Mouse (Mus musculus) stomach, embryonic 15.5 days (tissue): ENCODE data around the gene Prpf4. TPM values are rescaled to one million over a fixed set of nuclear protein-coding genes. Genes with fewer than 3 reads are reported as not detected.

ENCODE experiments used
- ATAC-seq: fragments of 200-750 bp; cut with Nextera tagmentation; 2 replicates; pipeline ENCODE4 v1.8.0; 2017; ENCODE audit warnings: low read depth, moderate number of reproducible peaks, moderate TSS enrichment; ENCODE audit not compliant: insufficient read depth, low FRiP score
- H3K27ac ChIP-seq: fragments of 300-500 bp; sonication (generic); 2 replicates; pipeline ENCODE4 v1.5.1; 2015; ENCODE audit warnings: mild to moderate bottlenecking, inconsistent platforms
- H3K27me3 ChIP-seq: fragments of 300-500 bp; sonication (generic); replicated peaks from 2 replicates; pipeline ENCODE4 v1.6.1; 2015; ENCODE audit warnings: inconsistent platforms
- H3K36me3 ChIP-seq: fragments of 300-500 bp; sonication (generic); 2 replicates; pipeline ENCODE4 v1.6.1; 2015; ENCODE audit warnings: inconsistent platforms
- H3K4me1 ChIP-seq: fragments of 300-500 bp; sonication (generic); 2 replicates; pipeline ENCODE4 v1.6.1; 2015; ENCODE audit warnings: inconsistent platforms
- H3K4me2 ChIP-seq: fragments of 300-500 bp; sonication (generic); 2 replicates; pipeline ENCODE4 v1.6.1; 2015; ENCODE audit warnings: mild to moderate bottlenecking, inconsistent platforms
- H3K4me3 ChIP-seq: fragments of 300-500 bp; sonication (generic); replicated peaks from 2 replicates; pipeline ENCODE4 v1.5.1; 2015; ENCODE audit warnings: inconsistent platforms
- H3K9ac ChIP-seq: fragments of 300-500 bp; sonication (generic); 2 replicates; pipeline ENCODE4 v1.6.1; 2015; ENCODE audit warnings: inconsistent platforms
- H3K9me3 ChIP-seq: fragments of 300-500 bp; sonication (generic); 2 replicates; pipeline ENCODE4 v1.6.1; 2016; ENCODE audit warnings: inconsistent platforms
- WGBS: fragments of 180-500 bp; shearing (Covaris S2); methylation state at CpG from one replicate; pipeline ENCODE4 v1.1.7; 2015; 5-methylcytosine and 5-hydroxymethylcytosine counted together
- polyA plus RNA-seq: library from polyadenylated mRNA; unstranded; fragments of >200 nt; fragmentation: Nextera tagmentation; extraction: Ambion mirVana; gene quantifications from 2 replicates; pipeline ENCODE4 v1.2.1, GENCODE M21; 2015

Gene Prpf4
- polyA plus RNA-seq, 1 experiment from 2014 or later = 18.6 TPM

- no peaks in the 10 kb centered on the region for H3K4me1 ChIP-seq
- H3K9me3 ChIP-seq = no peaks in the 10 kb centered on the region
- H3K36me3 ChIP-seq = no peaks in the 10 kb centered on the region
- H3K9ac ChIP-seq = no peak overlapping the region
- no peak overlapping the region for H3K4me3 ChIP-seq
- 29% methylated on average over 1 of the region's 1 CpGs for WGBS
- no peak overlapping the region for H3K4me2 ChIP-seq
- no peak for ATAC-seq
- no peaks in the 10 kb centered on the region for H3K27me3 ChIP-seq
- no peak overlapping the region for H3K27ac ChIP-seq
Observed at GRCm38 (mm10) chr4:62372410-62372809, 36.2 kb upstream of the Prpf4 start.

- Histone ChIP-seq H3K27me3 (no peaks in the 10 kb centered on the region), H3K4me1 (no peaks in the 10 kb centered on the region), H3K27ac (no peak overlapping the region), H3K9ac (no peak overlapping the region), H3K36me3 (no peaks in the 10 kb centered on the region), H3K4me3 (no peak overlapping the region), H3K9me3 (no peaks in the 10 kb centered on the region), H3K4me2 (no peak overlapping the region)
- 78% methylated on average over 9 of the region's 9 CpGs for WGBS
- ATAC-seq = no peak
Observed at GRCm38 (mm10) chr4:62372818-62373520, 35.6 kb upstream of the Prpf4 start.

GRCm38 (mm10) chr4:62373668-62374067 lies 34.9 kb upstream of the Prpf4 start:
- Histone ChIP-seq H3K4me2 (no peak overlapping the region), H3K9ac (no peak overlapping the region), H3K4me3 (no peak overlapping the region), H3K27ac (no peak overlapping the region), H3K36me3 (no peaks in the 10 kb centered on the region; the same call in 1 of the 2 replicates), H3K27me3 (no peaks in the 10 kb centered on the region), H3K4me1 (no peaks in the 10 kb centered on the region), H3K9me3 (no peaks in the 10 kb centered on the region)
- ATAC-seq = no peak
- WGBS = 48% methylated on average over 7 of the region's 7 CpGs

GRCm38 (mm10) chr4:62374342-62374741 lies 34.3 kb upstream of the Prpf4 start:
- H3K4me1 ChIP-seq = no peaks in the 10 kb centered on the region
- ATAC-seq = no peak
- H3K27me3 ChIP-seq = no peaks in the 10 kb centered on the region
- H3K36me3 ChIP-seq = no peaks in the 10 kb centered on the region; the same call in 1 of the 2 replicates
- H3K9me3 ChIP-seq = no peaks in the 10 kb centered on the region
- H3K4me3 ChIP-seq = no peak overlapping the region
- 62% methylated on average over 4 of the region's 4 CpGs for WGBS
- H3K4me2 ChIP-seq = no peak overlapping the region
- H3K27ac ChIP-seq = no peak overlapping the region
- no peak overlapping the region for H3K9ac ChIP-seq

GRCm38 (mm10) chr4:62376123-62376522 lies 32.5 kb upstream of the Prpf4 start:
- no peaks in the 10 kb centered on the region for H3K27me3 ChIP-seq
- 86% methylated on average over 2 of the region's 2 CpGs for WGBS
- H3K4me3 ChIP-seq = no peak overlapping the region
- no peak overlapping the region for H3K9ac ChIP-seq
- H3K27ac ChIP-seq = no peak overlapping the region
- no peak for ATAC-seq
- no peak overlapping the region for H3K4me2 ChIP-seq
- H3K36me3 ChIP-seq = no peaks in the 10 kb centered on the region; the same call in 1 of the 2 replicates
- H3K9me3 ChIP-seq = no peaks in the 10 kb centered on the region
- no peaks in the 10 kb centered on the region for H3K4me1 ChIP-seq

GRCm38 (mm10) chr4:62379724-62380381 lies 28.7 kb upstream of the Prpf4 start:
- Histone ChIP-seq H3K9ac (no peak overlapping the region), H3K27ac (no peak overlapping the region), H3K4me3 (no peak overlapping the region), H3K27me3 (no peaks in the 10 kb centered on the region), H3K4me2 (no peak overlapping the region), H3K9me3 (no peaks in the 10 kb centered on the region), H3K4me1 (0 out of 2 replicates have a peak, but pooled peaks cover 4% of the 10 kb centered on the region), H3K36me3 (peaks cover 3% of the 10 kb centered on the region; the same call in 1 of the 2 replicates)
- ATAC-seq = no peak
- WGBS = 72% methylated on average over 9 of the region's 9 CpGs

- no peak for ATAC-seq
- 0 out of 2 replicates have a peak, but pooled peaks cover 4% of the 10 kb centered on the region for H3K4me1 ChIP-seq
- H3K36me3 ChIP-seq = peaks cover 15% of the 10 kb centered on the region
- H3K9ac ChIP-seq = no peak overlapping the region
- H3K27ac ChIP-seq = no peak overlapping the region
- H3K27me3 ChIP-seq = no peaks in the 10 kb centered on the region
- no peak overlapping the region for H3K4me2 ChIP-seq
- 85% methylated on average over 6 of the region's 6 CpGs for WGBS
- H3K9me3 ChIP-seq = no peaks in the 10 kb centered on the region
- no peak overlapping the region for H3K4me3 ChIP-seq
Observed at GRCm38 (mm10) chr4:62383207-62383606, 25.4 kb upstream of the Prpf4 start.

GRCm38 (mm10) chr4:62383752-62384151 lies 24.8 kb upstream of the Prpf4 start:
- Histone ChIP-seq H3K27ac (no peak overlapping the region), H3K4me3 (no peak overlapping the region), H3K4me2 (no peak overlapping the region), H3K9ac (no peak overlapping the region), H3K27me3 (no peaks in the 10 kb centered on the region), H3K9me3 (no peaks in the 10 kb centered on the region), H3K4me1 (0 out of 2 replicates have a peak, but pooled peaks cover 4% of the 10 kb centered on the region), H3K36me3 (peaks cover 21% of the 10 kb centered on the region)
- 0 out of 2 replicates have a peak, but pooled peaks have one; percentile 18 for ATAC-seq
- WGBS = 53% methylated on average over 7 of the region's 7 CpGs

GRCm38 (mm10) chr4:62384159-62384558 lies 24.4 kb upstream of the Prpf4 start:
- Histone ChIP-seq H3K27me3 (no peaks in the 10 kb centered on the region), H3K36me3 (peaks cover 21% of the 10 kb centered on the region; the same call in 1 of the 2 replicates), H3K4me2 (no peak overlapping the region), H3K4me1 (0 out of 2 replicates have a peak, but pooled peaks cover 4% of the 10 kb centered on the region), H3K27ac (no peak overlapping the region), H3K9me3 (no peaks in the 10 kb centered on the region), H3K9ac (no peak overlapping the region), H3K4me3 (no peak overlapping the region)
- WGBS = 46% methylated on average over 1 of the region's 1 CpGs
- no peak for ATAC-seq

GRCm38 (mm10) chr4:62385439-62385838 lies 23.2 kb upstream of the Prpf4 start:
- H3K9ac ChIP-seq = no peak overlapping the region
- H3K4me1 ChIP-seq = 0 out of 2 replicates have a peak, but pooled peaks cover 4% of the 10 kb centered on the region
- H3K27ac ChIP-seq = no peak overlapping the region
- no peaks in the 10 kb centered on the region for H3K27me3 ChIP-seq
- no peaks in the 10 kb centered on the region for H3K9me3 ChIP-seq
- H3K4me3 ChIP-seq = no peak overlapping the region
- 89% methylated on average over 7 of the region's 7 CpGs for WGBS
- no peak for ATAC-seq
- H3K4me2 ChIP-seq = no peak overlapping the region
- H3K36me3 ChIP-seq = peaks cover 23% of the 10 kb centered on the region

- no peak overlapping the region for H3K4me2 ChIP-seq
- 70% methylated on average over 5 of the region's 5 CpGs for WGBS
- ATAC-seq = peak; percentile 36; the same call in 1 of the 2 replicates
- H3K4me1 ChIP-seq = no peaks in the 10 kb centered on the region
- no peaks in the 10 kb centered on the region for H3K9me3 ChIP-seq
- 0 out of 2 replicates have a peak overlapping the region, but pooled peaks have one; percentile 3 for H3K27ac ChIP-seq
- no peaks in the 10 kb centered on the region for H3K27me3 ChIP-seq
- H3K36me3 ChIP-seq = peaks cover 39% of the 10 kb centered on the region
- no peak overlapping the region for H3K4me3 ChIP-seq
- H3K9ac ChIP-seq = no peak overlapping the region
Observed at GRCm38 (mm10) chr4:62389592-62390512, 18.7 kb upstream of the Prpf4 start.
